Mouse (Mus musculus): ENCODE results near the gene Wfdc5.

DNA sequence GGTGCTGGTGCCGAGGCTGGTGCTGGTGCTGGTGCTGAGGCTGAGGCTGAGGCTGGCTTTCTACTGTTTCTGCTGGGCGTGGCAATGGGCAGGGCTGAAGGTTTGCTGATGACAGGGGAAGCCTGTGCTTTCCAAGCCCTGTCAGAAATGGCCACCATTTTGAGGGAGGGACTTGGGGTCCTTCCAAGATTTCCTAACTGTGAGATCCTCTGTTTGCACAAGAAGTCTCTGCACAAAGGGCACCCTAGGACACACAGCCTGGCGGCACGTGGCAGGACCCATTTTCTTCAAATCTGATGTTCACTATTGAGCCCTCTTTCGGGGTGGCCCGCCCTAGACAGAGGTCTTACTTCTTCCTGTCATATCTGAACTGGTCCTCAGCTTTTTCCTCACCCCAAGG is 8.0 kb upstream of the Wfdc5 start, which contains the start of gene Wfdc12:
- TF ChIP-seq CTCF (IDR thresholded peaks at IDR 0.05; ENCODE audit: borderline replicate concordance, insufficient read depth, low read depth, low read length) = no peak
- no peak for TF ChIP-seq POLR2A (IDR thresholded peaks at IDR 0.05; ENCODE audit: borderline replicate concordance, insufficient read depth, low read length)
